Mouse (Mus musculus) embryonic facial prominence, embryonic 10.5 days (tissue): Measurements from ENCODE around the gene Wfdc2. TPM values are rescaled to one million over a fixed set of nuclear protein-coding genes. Genes with fewer than 3 reads are reported as not detected.
A peak's percentile ranks its signal among the peaks of the same experiment; 100 is the strongest.
"Not testable (repeated sequence)": the region's sequence is repeated elsewhere in the genome, so short reads cannot be mapped to it uniquely, and the experiment has no call there.

Experiments used
- DNase-seq: peaks from one replicate; pipeline ENCODE4 v3.0.0-alpha.2; 2017; ENCODE audit warnings: low spot score
- H3K27ac ChIP-seq: fragments of 300-500 bp; sonication (generic); replicated peaks from 2 replicates; pipeline ENCODE4 v1.5.1; 2016; ENCODE audit warnings: mild to moderate bottlenecking
- H3K27me3 ChIP-seq: fragments of 300-500 bp; sonication (generic); replicated peaks from 2 replicates; pipeline ENCODE4 v1.6.1; 2016; ENCODE audit warnings: low read depth, mild to moderate bottlenecking; ENCODE audit not compliant: poor library complexity, severe bottlenecking
- H3K36me3 ChIP-seq: fragments of 300-500 bp; sonication (generic); replicated peaks from 2 replicates; pipeline ENCODE4 v1.6.1; 2016; ENCODE audit warnings: mild to moderate bottlenecking, moderate library complexity
- H3K4me1 ChIP-seq: fragments of 300-500 bp; sonication (generic); 2 replicates; pipeline ENCODE4 v1.6.1; 2016
- H3K4me3 ChIP-seq: fragments of 300-500 bp; sonication (generic); 2 replicates; pipeline ENCODE4 v1.5.1; 2016; ENCODE audit warnings: mild to moderate bottlenecking, moderate library complexity
- H3K9me3 ChIP-seq: fragments of 300-500 bp; sonication (generic); 2 replicates; pipeline ENCODE4 v1.6.1; 2016; ENCODE audit warnings: mild to moderate bottlenecking
- WGBS: fragments of 180-500 bp; shearing (Covaris S2); methylation state at CpG from one replicate; pipeline ENCODE4 v1.1.7; 2016; 5-methylcytosine and 5-hydroxymethylcytosine counted together
- polyA plus RNA-seq: library from polyadenylated mRNA; unstranded; fragments of >200 nt; fragmentation: Nextera tagmentation; extraction: Ambion mirVana; gene quantifications from 2 replicates; pipeline ENCODE4 v1.2.1, GENCODE M21; 2016

Wfdc2 gene
- polyA plus RNA-seq, 1 experiment from 2014 or later = 59.8 TPM

GRCm38 (mm10) chr2:164550895-164551269 is 11.3 kb upstream of the Wfdc2 start:
- Histone ChIP-seq H3K9me3 (no peaks in the 10 kb centered on the region), H3K27ac (0 out of 2 replicates have a peak overlapping the region, but pooled peaks have one; percentile 30), H3K4me3 (no peak overlapping the region), H3K36me3 (no peaks in the 10 kb centered on the region), H3K4me1 (peaks cover 17% of the 10 kb centered on the region), H3K27me3 (peaks cover 24% of the 10 kb centered on the region)
- DNase-seq = no peak
- 66% methylated on average over 2 of the region's 2 CpGs for WGBS

DNA sequence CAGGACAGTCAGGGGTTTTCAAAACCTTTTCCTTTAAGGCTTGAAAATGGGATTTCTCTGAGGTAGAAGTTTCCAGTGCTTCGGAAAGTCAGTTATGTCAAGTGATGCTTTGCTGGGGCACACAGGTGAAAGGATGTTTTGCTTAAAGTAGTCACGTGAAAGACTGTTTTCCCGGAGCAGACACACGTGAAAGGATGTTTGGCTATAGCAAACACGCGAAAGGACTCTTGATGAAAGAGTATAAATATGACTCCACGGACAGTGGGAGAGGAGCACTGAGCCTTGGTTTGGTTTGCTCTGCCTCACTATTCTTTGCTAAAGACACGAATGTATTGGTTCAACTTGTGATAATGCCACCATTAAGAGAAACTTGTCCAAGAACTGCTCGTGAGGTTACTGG is 10.7 kb upstream of the Wfdc2 start:
- H3K4me3 ChIP-seq = no peak overlapping the region
- WGBS = 87% methylated on average over 9 of the region's 9 CpGs
- DNase-seq = no peak
- H3K4me1 ChIP-seq = peaks cover 17% of the 10 kb centered on the region
- H3K27me3 ChIP-seq = peaks cover 24% of the 10 kb centered on the region
- no peak overlapping the region for H3K27ac ChIP-seq
- H3K36me3 ChIP-seq = no peaks in the 10 kb centered on the region
- no peaks in the 10 kb centered on the region for H3K9me3 ChIP-seq

- Histone ChIP-seq H3K9me3 (no peaks in the 10 kb centered on the region), H3K27ac (no peak overlapping the region; the same call in 1 of the 2 replicates), H3K4me1 (peaks cover 18% of the 10 kb centered on the region), H3K36me3 (no peaks in the 10 kb centered on the region), H3K4me3 (no peak overlapping the region), H3K27me3 (peaks cover 26% of the 10 kb centered on the region; the same call in 1 of the 2 replicates)
- DNase-seq = no peak
- WGBS = 85% methylated on average over 8 of the region's 8 CpGs
These were observed 3.8 kb upstream of the Wfdc2 start for GRCm38 (mm10) chr2:164558426-164558825.

DNA sequence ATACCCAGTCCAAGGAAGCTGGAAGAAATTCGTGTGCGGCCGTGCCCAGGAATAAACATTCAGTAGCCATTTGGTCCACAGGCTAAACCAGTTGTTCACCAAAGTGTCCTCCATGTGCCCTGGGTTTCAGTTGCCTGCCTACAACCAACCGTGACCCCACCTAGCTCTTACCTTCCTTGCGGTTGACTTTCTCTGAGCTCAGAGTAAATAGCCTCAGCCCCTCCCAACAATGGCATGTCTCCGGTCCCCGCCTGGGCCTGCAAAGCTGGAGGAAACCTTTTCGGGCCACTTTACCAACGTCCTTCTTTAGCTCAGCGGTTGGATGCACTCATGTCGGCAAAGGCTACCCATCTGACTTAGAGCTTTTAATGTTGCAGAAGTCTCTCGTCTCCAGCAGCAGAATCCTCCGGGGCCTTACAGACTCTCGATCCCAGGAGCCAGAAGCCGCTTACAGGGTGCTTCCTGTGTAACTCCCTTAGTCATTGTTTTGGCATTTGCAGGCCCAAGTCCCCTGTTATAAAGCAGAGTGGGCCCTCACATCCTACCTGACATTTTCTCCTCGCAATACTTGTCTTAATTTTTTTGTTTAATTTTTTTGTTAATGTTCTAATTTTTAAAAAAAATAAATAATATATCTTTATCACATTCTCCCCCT is 3.1 kb upstream of the Wfdc2 start:
- Histone ChIP-seq H3K9me3 (no peaks in the 10 kb centered on the region), H3K4me1 (peaks cover 25% of the 10 kb centered on the region), H3K27me3 (peaks cover 26% of the 10 kb centered on the region; the same call in 1 of the 2 replicates), H3K36me3 (no peaks in the 10 kb centered on the region), H3K4me3 (no peak overlapping the region), H3K27ac (no peak overlapping the region; the same call in 1 of the 2 replicates)
- peak; percentile 29 for DNase-seq
- 42% methylated on average over 16 of the region's 16 CpGs for WGBS

DNA sequence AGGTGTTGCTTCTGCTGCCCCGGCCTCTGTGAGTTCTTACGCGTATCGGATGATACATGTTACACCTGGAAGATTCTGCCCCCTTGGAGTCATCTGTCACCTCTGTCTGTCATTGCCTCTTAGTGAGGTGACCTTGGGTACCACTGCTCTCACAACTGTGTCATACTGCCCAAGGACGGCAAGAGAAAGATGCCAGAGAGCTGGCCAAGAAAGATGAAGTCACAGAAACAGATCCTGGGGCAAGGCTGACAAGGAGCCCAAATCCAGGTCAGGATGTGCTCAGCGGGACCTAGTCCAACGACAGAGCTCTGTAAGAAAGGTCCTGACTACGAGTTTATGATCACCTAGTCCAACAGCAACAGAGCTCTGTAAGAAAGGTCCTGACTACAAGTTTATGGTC is 2.1 kb upstream of the Wfdc2 start:
- 90% methylated on average over 8 of the region's 8 CpGs for WGBS
- Histone ChIP-seq H3K27ac (no peak overlapping the region), H3K36me3 (no peaks in the 10 kb centered on the region), H3K4me3 (no peak overlapping the region), H3K9me3 (no peaks in the 10 kb centered on the region), H3K27me3 (peaks cover 26% of the 10 kb centered on the region; the same call in 1 of the 2 replicates), H3K4me1 (peaks cover 30% of the 10 kb centered on the region)
- no peak for DNase-seq

- DNase-seq = peak; percentile 86
- H3K36me3 ChIP-seq = peaks cover 16% of the 10 kb centered on the region
- peak overlapping the region; percentile 93 for H3K27ac ChIP-seq
- H3K27me3 ChIP-seq = peaks cover 21% of the 10 kb centered on the region; the same call in 1 of the 2 replicates
- H3K4me3 ChIP-seq = peak overlapping the region; percentile 68
- peaks cover 30% of the 10 kb centered on the region for H3K4me1 ChIP-seq
- no peaks in the 10 kb centered on the region for H3K9me3 ChIP-seq
- under 1% methylated on average over 32 of the region's 32 CpGs for WGBS
These were observed 1.3 kb downstream of the Wfdc2 start for GRCm38 (mm10) chr2:164563339-164564038.

- H3K27ac ChIP-seq = peak overlapping the region; percentile 93
- H3K9me3 ChIP-seq = no peaks in the 10 kb centered on the region
- 80% methylated on average over 5 of the region's 5 CpGs for WGBS
- peaks cover 21% of the 10 kb centered on the region; the same call in 1 of the 2 replicates for H3K27me3 ChIP-seq
- peak overlapping the region; percentile 68; the same call in 1 of the 2 replicates for H3K4me3 ChIP-seq
- H3K36me3 ChIP-seq = peaks cover 16% of the 10 kb centered on the region
- DNase-seq = no peak
- peaks cover 26% of the 10 kb centered on the region for H3K4me1 ChIP-seq
These were observed 2.1 kb downstream of the Wfdc2 start for GRCm38 (mm10) chr2:164564346-164564745.

- no peak for DNase-seq
- peaks cover 11% of the 10 kb centered on the region; the same call in 1 of the 2 replicates for H3K27me3 ChIP-seq
- H3K4me3 ChIP-seq = no peak overlapping the region
- peaks cover 16% of the 10 kb centered on the region for H3K36me3 ChIP-seq
- no peak overlapping the region for H3K27ac ChIP-seq
- H3K9me3 ChIP-seq = no peaks in the 10 kb centered on the region
- WGBS = 87% methylated on average over 2 of the region's 2 CpGs
- peaks cover 26% of the 10 kb centered on the region for H3K4me1 ChIP-seq
These were observed 4.8 kb downstream of the Wfdc2 start for GRCm38 (mm10) chr2:164566997-164567396.

DNA sequence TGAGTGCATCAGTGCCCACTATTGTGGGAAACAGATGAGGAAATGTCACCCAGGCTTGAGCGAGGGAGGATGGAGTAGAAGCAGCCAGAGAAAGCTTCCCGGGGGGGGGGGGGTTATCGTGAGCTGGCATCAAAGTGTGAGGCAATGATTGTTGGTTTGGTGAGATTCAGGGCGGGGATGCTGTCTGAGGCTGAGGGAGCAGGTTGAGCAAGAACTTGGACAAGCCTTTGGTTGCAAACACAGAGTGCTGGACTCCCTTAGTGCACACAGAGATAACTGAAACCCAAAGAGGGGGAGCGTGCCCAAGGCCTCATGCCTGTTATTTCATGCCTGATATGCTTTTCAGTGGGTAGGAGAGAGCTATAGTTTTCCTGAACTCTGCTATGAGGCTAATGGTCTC is 5.2 kb downstream of the Wfdc2 start:
- WGBS = 93% methylated on average over 5 of the region's 5 CpGs
- Histone ChIP-seq H3K9me3 (no peaks in the 10 kb centered on the region), H3K4me3 (no peak overlapping the region), H3K4me1 (peaks cover 21% of the 10 kb centered on the region), H3K36me3 (peaks cover 16% of the 10 kb centered on the region), H3K27ac (no peak overlapping the region), H3K27me3 (peaks cover 6% of the 10 kb centered on the region; the same call in 1 of the 2 replicates)
- no peak for DNase-seq

DNA sequence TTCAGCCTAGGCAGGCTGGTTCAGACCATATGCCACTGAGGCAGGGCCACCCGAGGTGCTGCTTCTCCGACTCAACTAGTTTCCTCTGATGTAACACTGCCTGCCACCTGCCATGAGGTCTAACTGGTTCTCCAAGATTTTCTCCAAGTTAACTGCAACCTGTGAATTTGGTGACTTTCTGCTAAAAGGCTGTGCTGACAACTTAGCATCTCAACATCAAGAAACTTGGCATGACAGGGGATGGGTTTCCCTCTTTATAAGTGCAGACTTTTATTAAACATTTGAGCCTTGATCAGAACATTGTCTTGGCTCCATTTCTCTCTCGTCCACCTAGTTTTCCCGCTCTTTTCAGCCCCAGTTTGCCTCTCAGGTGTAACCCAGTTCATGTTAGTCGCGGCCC is 11.1 kb downstream of the Wfdc2 start, which contains the start of gene Spint3:
Gene Spint3 (minus strand): TSS at position 101 of the 400 bp plus-strand sequence.
- not testable (repeated sequence) for H3K27ac ChIP-seq, DNase-seq, H3K27me3 ChIP-seq, H3K4me3 ChIP-seq, H3K36me3 ChIP-seq, H3K9me3 ChIP-seq, H3K4me1 ChIP-seq
- 89% methylated on average over 6 of the region's 6 CpGs for WGBS

- DNase-seq, H3K4me1 ChIP-seq, H3K9me3 ChIP-seq, H3K4me3 ChIP-seq, H3K27me3 ChIP-seq, H3K36me3 ChIP-seq, H3K27ac ChIP-seq: not testable (repeated sequence)
- WGBS = 72% methylated on average over 13 of the region's 13 CpGs
These were observed 23.0 kb downstream of the Wfdc2 start, which contains the start of gene Wfdc6a for GRCm38 (mm10) chr2:164585025-164585725. Gene Wfdc6a, minus strand, starts transcription at chr2:164585447.

DNA sequence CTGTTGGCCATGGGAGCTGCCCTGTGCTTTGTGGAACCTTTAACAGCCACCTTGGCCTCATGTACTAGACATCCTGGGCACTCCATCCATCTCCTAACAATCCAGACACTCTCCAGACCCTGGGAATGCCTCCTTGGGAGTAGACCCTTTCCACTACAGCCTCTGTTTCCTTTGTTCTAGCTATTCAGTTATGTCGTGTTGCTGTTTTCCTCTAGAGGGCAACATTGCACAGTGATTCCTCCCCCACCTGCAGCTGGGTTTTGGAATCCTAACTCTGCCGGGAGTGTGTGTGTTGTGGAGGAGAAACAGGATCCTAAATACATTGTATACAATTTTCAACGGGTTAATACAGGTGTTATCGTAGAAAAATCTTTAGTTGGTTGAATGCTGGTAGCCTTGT is 29.8 kb downstream of the Wfdc2 start:
- peaks cover 5% of the 10 kb centered on the region for H3K4me1 ChIP-seq
- 7% methylated on average over 4 of the region's 4 CpGs for WGBS
- H3K9me3 ChIP-seq = no peaks in the 10 kb centered on the region
- peak; percentile 57 for DNase-seq
- no peak overlapping the region for H3K4me3 ChIP-seq
- no peaks in the 10 kb centered on the region for H3K27me3 ChIP-seq
- no peaks in the 10 kb centered on the region for H3K36me3 ChIP-seq
- peak overlapping the region; percentile 84 for H3K27ac ChIP-seq
